ENCODE assay signal across 31 mouse cellular contexts in the genomic region with DNA sequence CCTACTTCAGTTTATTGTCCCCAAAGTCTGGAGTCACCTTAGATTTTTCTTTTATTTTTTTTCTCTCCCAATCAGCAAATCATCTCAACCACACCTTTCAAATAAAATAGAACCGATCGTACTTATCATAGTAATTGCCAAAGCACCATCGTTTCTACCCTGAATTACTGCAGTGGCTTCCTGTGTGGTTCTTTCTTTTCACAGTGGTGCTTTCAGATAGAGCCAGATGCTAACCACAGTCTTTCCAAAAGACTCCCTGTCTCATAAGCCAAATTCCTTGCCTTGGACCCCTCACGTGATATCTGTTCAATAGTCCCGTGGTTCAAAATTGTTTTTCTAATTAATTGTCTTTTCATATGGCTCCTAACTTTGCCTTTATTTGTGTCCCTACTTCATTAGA. TPM values are rescaled to one million over a fixed set of nuclear protein-coding genes. Genes with fewer than 3 reads are reported as not detected.
"Had no signal": no experiment of that assay in that cellular context is flagged by ENCODE, and none has a peak within 500 bp of the region (broad histone marks: within the 10 kb centered on the region; RNA-seq: fewer than 3 reads in every experiment).

No protein-coding gene starts in this region.

- H3K27me3 ChIP-seq: limb, embryonic 13.5 days; limb, embryonic 15.5 days; liver, embryonic 12.5 days; liver, embryonic 13.5 days; liver, embryonic 15.5 days; lung, embryonic 15.5 days; midbrain, embryonic 12.5 days; midbrain, embryonic 13.5 days; midbrain, embryonic 15.5 days; neural tube, embryonic 12.5 days had no signal

- H3K4me2 ChIP-seq: limb, embryonic 13.5 days; limb, embryonic 15.5 days; liver, embryonic 11.5 days; liver, embryonic 12.5 days; liver, embryonic 13.5 days; liver, embryonic 15.5 days; lung, embryonic 14.5 days; lung, embryonic 15.5 days; midbrain, embryonic 11.5 days; midbrain, embryonic 12.5 days; midbrain, embryonic 13.5 days; midbrain, embryonic 15.5 days; neural tube, embryonic 12.5 days had no signal

- ATAC-seq: liver, embryonic 12.5 days; liver, postnatal 0 days; lung, postnatal 0 days; midbrain, embryonic 13.5 days; midbrain, embryonic 15.5 days; midbrain, embryonic 16.5 days had no signal

- H3K9me3 ChIP-seq: limb, embryonic 13.5 days; limb, embryonic 15.5 days; liver, embryonic 12.5 days; liver, embryonic 13.5 days; liver, embryonic 15.5 days; lung, embryonic 15.5 days; midbrain, embryonic 10.5 days; midbrain, embryonic 12.5 days; midbrain, embryonic 13.5 days; midbrain, embryonic 15.5 days; neural tube, embryonic 12.5 days had no signal

- DNase-seq: left cerebral cortex, postnatal 4 days; liver; liver, embryonic 13.5 days; liver, postnatal 0 days; lung, adult 18-20 months; lung, adult 2 months; lung, embryonic 14.5 days; lung, postnatal 10 days; lung, postnatal 14 days; lung, postnatal 36 days; lung, postnatal 4 days; midbrain, embryonic 14.5 days had no signal

- H3K4me3 ChIP-seq: limb, embryonic 13.5 days; limb, embryonic 15.5 days; liver, embryonic 12.5 days; liver, embryonic 13.5 days; liver, embryonic 15.5 days; lung, embryonic 15.5 days; megakaryocyte, embryonic 14.5 days; midbrain, embryonic 10.5 days; midbrain, embryonic 12.5 days; midbrain, embryonic 13.5 days; midbrain, embryonic 15.5 days; myocyte; neural tube, embryonic 12.5 days had no signal

- H3K27ac ChIP-seq: limb, embryonic 15.5 days; liver, embryonic 12.5 days; liver, embryonic 13.5 days; liver, embryonic 14.5 days; liver, embryonic 15.5 days; lung, embryonic 15.5 days; macrophage; midbrain, embryonic 10.5 days; midbrain, embryonic 12.5 days; midbrain, embryonic 13.5 days; midbrain, embryonic 15.5 days; neural tube, embryonic 12.5 days had no signal

- H3K4me1 ChIP-seq: liver, embryonic 12.5 days; liver, embryonic 13.5 days; liver, embryonic 15.5 days; lung, embryonic 15.5 days; midbrain, embryonic 10.5 days; midbrain, embryonic 12.5 days; midbrain, embryonic 13.5 days; midbrain, embryonic 15.5 days; neural tube, embryonic 12.5 days had no signal

- H3K36me3 ChIP-seq: limb, embryonic 13.5 days; limb, embryonic 15.5 days; liver, embryonic 12.5 days; liver, embryonic 13.5 days; liver, embryonic 15.5 days; lung, embryonic 15.5 days; midbrain, embryonic 10.5 days; midbrain, embryonic 12.5 days; midbrain, embryonic 13.5 days; midbrain, embryonic 15.5 days; neural tube, embryonic 12.5 days had no signal

- H3K9ac ChIP-seq: limb, embryonic 13.5 days; limb, embryonic 15.5 days; liver, embryonic 12.5 days; liver, embryonic 13.5 days; liver, embryonic 14.5 days; liver, embryonic 15.5 days; liver, postnatal 0 days; lung, embryonic 14.5 days; lung, embryonic 15.5 days; midbrain, embryonic 12.5 days; midbrain, embryonic 13.5 days; midbrain, embryonic 15.5 days; neural tube, embryonic 12.5 days had no signal

RNA-seq across cellular contexts. Expression of gene Timp3, which starts 22.8 kb away (rescaled TPM):
- total RNA-seq: monocyte, adult 5-6 weeks had no signal
